Mouse (Mus musculus) neural tube, embryonic 14.5 days (tissue): ENCODE results near the gene Cln6. TPM values are rescaled to one million over a fixed set of nuclear protein-coding genes. Genes with fewer than 3 reads are reported as not detected.
"Not testable (repeated sequence)": the region's sequence is repeated elsewhere in the genome, so short reads cannot be mapped to it uniquely, and the experiment has no call there.

Source experiments
- ATAC-seq: fragments of 200-750 bp; cut with Nextera tagmentation; 2 replicates; pipeline ENCODE4 v1.8.0; 2017; ENCODE audit warnings: low read depth, mild to moderate bottlenecking, moderate TSS enrichment, moderate library complexity
- H3K27ac ChIP-seq: fragments of 300-500 bp; sonication (generic); 2 replicates; pipeline ENCODE4 v1.5.1; 2014; ENCODE audit warnings: low read depth, mild to moderate bottlenecking, control low read depth, low read length, moderate library complexity, mixed read lengths
- H3K27me3 ChIP-seq: fragments of 300-500 bp; sonication (generic); 2 replicates; pipeline ENCODE4 v1.6.1; 2014; ENCODE audit warnings: low read length; ENCODE audit not compliant: control insufficient read depth, insufficient read depth
- H3K36me3 ChIP-seq: fragments of 300-500 bp; sonication (generic); 2 replicates; pipeline ENCODE4 v1.6.1; 2014; ENCODE audit warnings: low read length, mixed read lengths; ENCODE audit not compliant: control insufficient read depth, insufficient read depth
- H3K4me1 ChIP-seq: fragments of 300-500 bp; sonication (generic); 2 replicates; pipeline ENCODE4 v1.6.1; 2014; ENCODE audit warnings: low read length; ENCODE audit not compliant: control insufficient read depth, insufficient read depth
- H3K4me2 ChIP-seq: fragments of 300-500 bp; sonication (generic); 2 replicates; pipeline ENCODE4 v1.6.1; 2014; ENCODE audit warnings: mild to moderate bottlenecking, low read depth, low read length, control low read depth
- H3K4me3 ChIP-seq: fragments of 300-500 bp; sonication (generic); 2 replicates; pipeline ENCODE4 v1.5.1; 2014; ENCODE audit warnings: low read depth, low read length, control low read depth, mixed read lengths
- H3K9ac ChIP-seq: fragments of 300-500 bp; sonication (generic); replicated peaks from 2 replicates; pipeline ENCODE4 v1.6.1; 2014; ENCODE audit warnings: low read depth, mild to moderate bottlenecking, control low read depth, low read length, mixed read lengths
- H3K9me3 ChIP-seq: fragments of 300-500 bp; sonication (generic); 2 replicates; pipeline ENCODE4 v1.6.1; 2016; ENCODE audit warnings: low read length; ENCODE audit not compliant: control insufficient read depth
- WGBS: fragments of 180-500 bp; shearing (Covaris S2); extraction: QIAGEN DNeasy Blood & Tissue Kit; methylation state at CpG from one replicate; pipeline ENCODE4 v1.1.7; 2014; 5-methylcytosine and 5-hydroxymethylcytosine counted together
- polyA plus RNA-seq: library from polyadenylated mRNA; unstranded; fragments of >200 nt; fragmentation: Nextera tagmentation; extraction: Ambion mirVana; gene quantifications from 2 replicates; pipeline ENCODE4 v1.2.1, GENCODE M21; 2014

The Cln6 gene
- polyA plus RNA-seq = 5.3 TPM in 2 replicates

GRCm38 (mm10) chr9:62838506-62839171, at the start of gene Cln6:
TSS of gene Cln6 (plus strand) at chr9:62838785.
- peak within 1 kb of the TSS; percentile 58 for H3K4me3 ChIP-seq
- peak within 1 kb of the TSS; percentile 89 for H3K9ac ChIP-seq
- H3K4me1 ChIP-seq = peaks cover 5% of the 10 kb centered on the region; the same call in 1 of the 2 replicates
- WGBS = 0% methylated on average over 33 of the region's 48 CpGs
- peak within 1 kb of the TSS; percentile 94 for H3K4me2 ChIP-seq
- H3K36me3 ChIP-seq = no peaks in the 10 kb centered on the region
- no peaks in the 10 kb centered on the region for H3K9me3 ChIP-seq
- peak; percentile 84 for ATAC-seq
- H3K27me3 ChIP-seq = no peaks in the 10 kb centered on the region
- H3K27ac ChIP-seq = peak within 1 kb of the TSS; percentile 40; the same call in 1 of the 2 replicates

- Histone ChIP-seq H3K9me3 (no peaks in the 10 kb centered on the region), H3K27ac (no peak overlapping the region), H3K4me1 (no peaks in the 10 kb centered on the region), H3K9ac (no peak overlapping the region), H3K36me3 (no peaks in the 10 kb centered on the region), H3K4me3 (no peak overlapping the region), H3K4me2 (no peak overlapping the region), H3K27me3 (no peaks in the 10 kb centered on the region)
- 92% methylated on average over 12 of the region's 12 CpGs for WGBS
- ATAC-seq = no peak
Observed at GRCm38 (mm10) chr9:62789856-62790255, 48.7 kb upstream of the Cln6 start.

- not testable (repeated sequence) for ATAC-seq, H3K4me2 ChIP-seq, H3K9ac ChIP-seq, H3K27ac ChIP-seq, H3K27me3 ChIP-seq, H3K4me3 ChIP-seq, H3K4me1 ChIP-seq, H3K9me3 ChIP-seq
- H3K36me3 ChIP-seq = peaks cover 19% of the 10 kb centered on the region; the same call in 1 of the 2 replicates
- WGBS = 94% methylated on average over 2 of the region's 2 CpGs
Observed at GRCm38 (mm10) chr9:62799218-62799617, 39.4 kb upstream of the Cln6 start.

GRCm38 (mm10) chr9:62810095-62810494, 28.5 kb upstream of the Cln6 start:
- no peaks in the 10 kb centered on the region for H3K9me3 ChIP-seq
- peak overlapping the region; percentile 97 for H3K9ac ChIP-seq
- peak overlapping the region; percentile 94 for H3K4me3 ChIP-seq
- WGBS = 18% methylated on average over 8 of the region's 8 CpGs
- ATAC-seq = no peak
- no peaks in the 10 kb centered on the region for H3K36me3 ChIP-seq
- H3K27me3 ChIP-seq = no peaks in the 10 kb centered on the region
- H3K4me2 ChIP-seq = peak overlapping the region; percentile 60
- H3K27ac ChIP-seq = no peak overlapping the region
- H3K4me1 ChIP-seq = peaks cover 17% of the 10 kb centered on the region

- WGBS = under 1% methylated on average over 58 of the region's 58 CpGs
- H3K27me3 ChIP-seq = no peaks in the 10 kb centered on the region
- peak overlapping the region; percentile 60 for H3K4me2 ChIP-seq
- peaks cover 17% of the 10 kb centered on the region for H3K4me1 ChIP-seq
- H3K9ac ChIP-seq = peak overlapping the region; percentile 97
- no peaks in the 10 kb centered on the region for H3K36me3 ChIP-seq
- ATAC-seq = peak; percentile 77
- H3K4me3 ChIP-seq = peak overlapping the region; percentile 94
- H3K9me3 ChIP-seq = no peaks in the 10 kb centered on the region
- H3K27ac ChIP-seq = peak overlapping the region; percentile 92
Observed at GRCm38 (mm10) chr9:62810543-62811515, 27.8 kb upstream of the Cln6 start.

- no peaks in the 10 kb centered on the region for H3K27me3 ChIP-seq
- ATAC-seq = peak; percentile 92
- no peaks in the 10 kb centered on the region for H3K36me3 ChIP-seq
- WGBS = under 1% methylated on average over 65 of the region's 68 CpGs
- H3K9ac ChIP-seq = peak within 1 kb of the TSS; percentile 97
- H3K27ac ChIP-seq = peak within 1 kb of the TSS; percentile 92
- peak within 1 kb of the TSS; percentile 60 for H3K4me2 ChIP-seq
- H3K9me3 ChIP-seq = no peaks in the 10 kb centered on the region
- H3K4me3 ChIP-seq = peak within 1 kb of the TSS; percentile 94
- H3K4me1 ChIP-seq = peaks cover 17% of the 10 kb centered on the region
Observed at GRCm38 (mm10) chr9:62811516-62812121, 27.0 kb upstream of the Cln6 start, which contains the start of gene Fem1b. TSS of gene Fem1b (minus strand) at chr9:62811934.

- Histone ChIP-seq H3K27ac (peak overlapping the region; percentile 92), H3K9ac (peak overlapping the region; percentile 97), H3K4me1 (peaks cover 19% of the 10 kb centered on the region), H3K27me3 (no peaks in the 10 kb centered on the region), H3K4me2 (peak overlapping the region; percentile 60), H3K36me3 (no peaks in the 10 kb centered on the region), H3K9me3 (no peaks in the 10 kb centered on the region), H3K4me3 (peak overlapping the region; percentile 94)
- 15% methylated on average over 14 of the region's 14 CpGs for WGBS
- ATAC-seq = no peak
Observed at GRCm38 (mm10) chr9:62812216-62813049, 26.2 kb upstream of the Cln6 start.

GRCm38 (mm10) chr9:62814751-62815150, 23.8 kb upstream of the Cln6 start:
- no peak for ATAC-seq
- H3K27me3 ChIP-seq = no peaks in the 10 kb centered on the region
- peaks cover 5% of the 10 kb centered on the region; the same call in 1 of the 2 replicates for H3K4me1 ChIP-seq
- 87% methylated on average over 2 of the region's 2 CpGs for WGBS
- no peak overlapping the region for H3K4me2 ChIP-seq
- H3K36me3 ChIP-seq = no peaks in the 10 kb centered on the region
- H3K9ac ChIP-seq = no peak overlapping the region
- H3K9me3 ChIP-seq = no peaks in the 10 kb centered on the region
- no peak overlapping the region for H3K27ac ChIP-seq
- H3K4me3 ChIP-seq = no peak overlapping the region
